Mouse (Mus musculus) WW6 (cell line): ENCODE data around the gene Klk8.

Source experiments
- DNase-seq: peaks from one replicate; pipeline ENCODE4 v3.0.0-alpha.2; 2013; ENCODE audit warnings: low read depth, low spot score

Gene Klk8

GRCm38 (mm10) chr7:43797333-43797769 lies at the start of gene Klk8:
Gene Klk8, plus strand, starts transcription at chr7:43797577.
- DNase-seq: no peak

GRCm38 (mm10) chr7:43747788-43748187 lies 49.6 kb upstream of the Klk8 start:
- no peak for DNase-seq

GRCm38 (mm10) chr7:43752806-43753205 lies 44.6 kb upstream of the Klk8 start:
- no peak for DNase-seq

- no peak for DNase-seq
Observed at GRCm38 (mm10) chr7:43766484-43766883, 30.9 kb upstream of the Klk8 start.

- DNase-seq: no peak
Observed at GRCm38 (mm10) chr7:43768597-43768996, 28.8 kb upstream of the Klk8 start, which contains the start of gene Klk12. Gene Klk12, plus strand, starts transcription at chr7:43768897.

- no peak for DNase-seq
Observed at GRCm38 (mm10) chr7:43769636-43770035, 27.7 kb upstream of the Klk8 start.

GRCm38 (mm10) chr7:43770701-43771100 lies 26.7 kb upstream of the Klk8 start:
- DNase-seq: no peak

- no peak for DNase-seq
Observed at GRCm38 (mm10) chr7:43771916-43772315, 25.5 kb upstream of the Klk8 start.

GRCm38 (mm10) chr7:43772901-43773300 lies 24.5 kb upstream of the Klk8 start:
- DNase-seq: no peak

- no peak for DNase-seq
Observed at GRCm38 (mm10) chr7:43774364-43774763, 23.0 kb upstream of the Klk8 start, which contains the start of gene Klk11. Gene Klk11, plus strand, starts transcription at chr7:43774604.

- DNase-seq: no peak
Observed at GRCm38 (mm10) chr7:43774802-43775201, 22.6 kb upstream of the Klk8 start.

GRCm38 (mm10) chr7:43775311-43776057 lies 21.9 kb upstream of the Klk8 start:
- no peak for DNase-seq

- DNase-seq: no peak
Observed at GRCm38 (mm10) chr7:43776506-43776905, 20.9 kb upstream of the Klk8 start.

GRCm38 (mm10) chr7:43777423-43777822 lies 20.0 kb upstream of the Klk8 start:
- no peak for DNase-seq

- no peak for DNase-seq
Observed at GRCm38 (mm10) chr7:43778176-43778970, 19.0 kb upstream of the Klk8 start.

GRCm38 (mm10) chr7:43780241-43780640 lies 17.1 kb upstream of the Klk8 start:
- DNase-seq: no peak

- DNase-seq: no peak
Observed at GRCm38 (mm10) chr7:43780746-43781145, 16.6 kb upstream of the Klk8 start, which contains the start of gene Klk10. Gene Klk10, plus strand, starts transcription at chr7:43781035.

- no peak for DNase-seq
Observed at GRCm38 (mm10) chr7:43781541-43781940, 15.8 kb upstream of the Klk8 start.

GRCm38 (mm10) chr7:43782275-43783265 lies 14.8 kb upstream of the Klk8 start:
- DNase-seq: peak; percentile 68

- no peak for DNase-seq
Observed at GRCm38 (mm10) chr7:43785286-43785685, 12.1 kb upstream of the Klk8 start.

- DNase-seq: no peak
Observed at GRCm38 (mm10) chr7:43788096-43788495, 9.3 kb upstream of the Klk8 start.
